Mouse (Mus musculus): ENCODE data around the gene Txn2.
A peak's percentile ranks its signal among the peaks of the same experiment; 100 is the strongest.

Txn2 gene

GRCm38 (mm10) chr15:77933770-77934169 is 5.0 kb upstream of the Txn2 start:
- DNase-seq (ENCODE audit: low spot score) = peak; percentile 83

- no peak for DNase-seq (ENCODE audit: low spot score)
Observed at GRCm38 (mm10) chr15:77933222-77933621, 4.4 kb upstream of the Txn2 start.

DNA sequence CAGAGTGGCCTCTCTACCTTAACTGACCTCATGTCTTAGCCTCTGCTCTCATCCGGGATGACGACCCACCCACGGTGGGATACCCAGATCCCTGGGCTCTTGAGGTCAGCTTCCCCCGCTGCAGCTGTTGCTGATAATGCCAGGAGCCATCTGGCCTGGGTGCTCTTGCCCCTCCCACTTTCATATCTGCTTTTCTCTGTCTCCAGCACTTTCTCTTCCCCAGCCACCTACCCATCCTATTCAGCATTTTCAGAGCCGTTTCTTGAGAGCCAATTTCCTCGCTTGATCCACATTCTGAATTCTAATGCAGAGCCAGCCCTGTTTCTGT is 2.8 kb upstream of the Txn2 start:
- DNase-seq (ENCODE audit: low spot score) = no peak

- DNase-seq (ENCODE audit: low spot score) = no peak
Observed at GRCm38 (mm10) chr15:77930986-77931688, 2.3 kb upstream of the Txn2 start.

GRCm38 (mm10) chr15:77929804-77930203 is 998 bp upstream of the Txn2 start:
- DNase-seq (ENCODE audit: low spot score) = no peak

DNA sequence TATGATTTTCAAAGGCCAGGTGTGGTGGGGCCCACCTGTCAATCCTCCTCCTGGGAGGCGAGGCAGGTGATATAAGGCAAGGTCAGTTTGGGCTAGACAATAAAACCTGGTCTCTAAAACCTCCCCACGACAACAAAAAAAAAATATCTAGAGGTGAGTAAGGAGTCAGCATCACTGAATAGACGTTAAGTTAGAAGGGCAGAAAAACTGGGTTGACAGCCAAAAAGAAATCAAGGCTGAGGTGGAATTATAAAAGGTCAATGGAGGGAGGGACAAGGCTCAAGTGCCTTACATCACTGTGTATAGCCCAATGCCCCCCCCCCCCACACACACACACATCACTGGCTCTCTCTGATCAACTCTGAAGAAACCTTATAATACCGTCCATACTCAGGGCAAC is 715 bp downstream of the Txn2 start:
- no peak for DNase-seq (ENCODE audit: low spot score)

DNA sequence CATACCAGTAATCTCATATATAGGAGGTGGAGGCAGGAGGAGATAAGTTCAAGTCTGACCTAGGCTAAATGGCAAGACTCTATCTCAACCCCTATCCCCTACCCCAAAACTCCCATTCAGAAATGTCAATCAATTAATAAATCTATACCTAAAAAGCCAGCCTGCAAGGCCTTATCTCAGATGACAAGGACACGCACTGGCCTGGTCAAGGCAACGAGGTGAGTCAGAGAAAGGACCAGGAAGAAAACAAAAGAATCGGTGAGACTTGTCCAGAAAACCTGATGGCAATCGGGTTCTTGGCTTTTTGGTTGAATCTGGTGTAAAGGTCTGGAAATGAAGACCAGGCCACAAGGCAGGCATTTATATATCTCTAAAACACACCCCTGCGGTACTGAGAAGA is 1.9 kb downstream of the Txn2 start:
- DNase-seq (ENCODE audit: low spot score) = no peak

GRCm38 (mm10) chr15:77925195-77925594 is 3.6 kb downstream of the Txn2 start:
- no peak for DNase-seq (ENCODE audit: low spot score)

DNA sequence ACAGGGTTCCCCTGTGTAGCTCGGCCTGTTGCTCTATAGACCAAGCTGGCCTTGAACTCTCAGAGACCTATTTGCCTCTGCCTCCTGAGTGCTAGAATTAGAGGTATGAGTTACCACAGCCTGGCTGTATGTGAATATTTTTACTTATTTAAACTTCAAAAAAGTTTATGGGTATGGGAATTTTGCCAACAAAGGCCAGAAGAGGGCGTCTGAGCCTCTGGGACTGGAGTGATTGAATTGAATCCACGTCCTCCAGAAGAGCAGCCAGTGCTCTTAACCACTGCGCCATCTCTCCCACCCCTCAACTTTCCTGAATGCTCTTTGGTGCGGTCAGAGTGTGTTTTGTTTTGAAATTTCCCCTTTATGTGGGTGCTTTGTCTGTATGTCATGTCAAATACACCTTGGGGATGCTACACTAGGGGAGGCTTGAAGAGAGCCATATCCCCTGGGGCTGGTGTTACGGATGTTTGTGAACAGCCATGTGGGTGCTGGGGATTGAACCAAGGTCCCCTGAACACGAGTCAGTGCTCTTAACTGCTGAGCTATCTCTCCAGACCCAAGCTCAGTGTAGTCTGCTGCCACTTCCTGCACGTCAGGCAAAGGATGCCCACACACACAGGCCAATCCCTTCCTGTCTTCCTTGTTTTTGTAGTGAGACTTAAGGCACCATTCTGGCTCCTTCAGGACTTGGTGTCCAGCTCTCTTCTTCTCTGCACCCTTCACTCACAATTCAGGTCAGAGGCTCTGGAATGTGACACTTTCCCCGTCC is 5.4 kb downstream of the Txn2 start:
- no peak for DNase-seq (ENCODE audit: low spot score)

DNA sequence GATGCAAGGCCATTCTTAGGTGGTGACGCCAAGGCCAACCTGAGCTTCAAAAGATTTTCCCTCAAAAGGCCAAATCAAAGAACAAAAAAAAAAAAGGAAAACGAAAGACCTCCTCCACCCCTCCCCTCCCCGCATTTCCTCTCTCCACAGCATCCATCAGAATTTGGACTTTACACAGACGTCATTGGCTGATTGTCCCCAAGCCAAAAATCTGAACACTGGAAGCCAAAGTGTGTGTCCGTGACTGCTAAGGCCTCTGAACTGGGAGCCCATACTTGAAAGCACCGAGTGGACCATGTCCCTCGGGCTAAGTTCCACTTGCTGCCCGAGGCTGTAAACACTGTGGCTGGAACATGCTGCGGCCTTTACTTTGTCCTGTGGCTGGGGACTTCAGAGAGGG is 6.1 kb downstream of the Txn2 start:
- DNase-seq (ENCODE audit: low spot score) = no peak

DNA sequence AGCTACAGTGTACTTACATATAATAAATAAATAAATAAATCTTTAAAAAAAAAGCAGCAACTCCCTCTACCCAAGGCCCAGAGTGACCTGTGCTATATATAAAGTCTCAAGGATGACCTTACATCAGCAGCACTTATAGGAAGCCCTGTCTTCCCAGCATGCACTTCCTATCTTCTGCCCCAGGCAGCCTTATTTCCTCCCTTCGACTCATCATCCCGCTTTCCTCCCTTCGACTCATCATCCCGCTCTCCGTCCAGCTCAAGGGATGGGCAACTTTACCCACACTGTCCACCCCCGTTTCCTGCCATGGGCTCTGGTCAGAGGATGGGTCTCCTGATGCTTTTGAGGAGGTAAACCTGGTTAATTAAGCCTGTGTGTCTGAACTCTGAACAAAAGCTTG is 7.2 kb downstream of the Txn2 start:
- DNase-seq (ENCODE audit: low spot score) = no peak

DNA sequence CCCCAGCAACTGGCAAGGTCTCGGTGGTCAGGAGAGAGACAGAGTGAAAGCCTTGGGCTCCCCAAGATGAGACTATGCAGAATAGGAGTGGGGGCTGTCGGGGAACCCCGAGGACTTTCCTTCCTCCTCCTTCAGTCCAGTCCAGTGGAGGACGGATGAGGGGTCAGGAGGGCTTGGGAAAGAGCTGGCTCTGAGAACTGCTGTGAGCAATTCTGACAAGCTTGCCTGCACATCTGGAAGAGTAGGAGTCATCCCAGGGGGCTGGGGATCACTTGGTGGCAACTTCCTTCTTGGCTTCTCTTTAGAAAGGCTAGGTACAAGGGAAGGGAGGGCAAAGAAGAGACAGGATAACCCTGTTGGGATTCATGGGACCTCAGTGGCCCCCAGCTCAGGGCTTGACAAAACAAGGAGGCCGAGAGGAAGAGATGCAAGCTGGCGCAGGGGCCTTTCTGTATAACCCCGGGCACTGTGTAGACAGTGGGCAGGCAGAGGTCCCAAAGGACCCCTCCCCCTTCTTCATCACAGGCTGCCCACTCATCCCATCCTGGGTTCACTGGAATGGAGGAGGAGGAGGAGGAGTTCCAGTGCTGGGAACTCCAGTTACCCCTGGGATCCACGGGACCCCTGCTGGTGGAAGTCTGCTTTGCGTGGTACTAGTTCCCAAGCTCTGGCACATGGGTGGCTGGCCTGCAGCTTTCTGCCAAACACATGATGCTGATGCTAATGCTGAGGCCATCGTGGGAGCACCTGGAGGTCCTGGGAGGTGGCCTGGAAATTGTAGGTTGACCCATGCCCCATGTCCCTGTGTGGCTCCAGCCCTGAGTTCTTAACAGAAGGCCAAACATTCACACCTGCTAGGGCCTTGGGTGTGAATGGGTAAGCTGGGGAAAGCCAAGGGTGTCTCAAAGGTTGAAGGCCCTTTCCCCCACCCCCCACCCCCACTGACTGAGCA is 8.0 kb downstream of the Txn2 start:
- DNase-seq (ENCODE audit: low spot score) = no peak

DNA sequence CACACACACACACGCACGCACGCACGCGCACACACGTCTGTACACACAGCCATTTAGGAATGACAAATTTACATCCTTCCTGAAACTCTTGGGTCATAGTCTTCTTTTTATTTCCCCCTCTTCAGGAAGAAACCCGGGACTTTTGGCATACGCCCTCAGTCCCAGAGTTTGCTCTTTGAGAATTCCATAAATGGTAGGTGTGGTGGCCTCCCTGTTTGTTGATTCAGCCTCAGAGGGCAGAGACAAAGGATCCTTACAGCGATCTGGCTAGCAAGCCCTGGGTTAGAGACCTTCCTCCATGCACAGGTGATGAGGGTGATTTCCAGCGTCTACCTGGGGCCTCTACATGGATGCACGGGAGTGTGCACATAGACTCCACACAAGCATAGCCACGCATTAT is 9.4 kb downstream of the Txn2 start:
- DNase-seq (ENCODE audit: low spot score) = no peak

DNA sequence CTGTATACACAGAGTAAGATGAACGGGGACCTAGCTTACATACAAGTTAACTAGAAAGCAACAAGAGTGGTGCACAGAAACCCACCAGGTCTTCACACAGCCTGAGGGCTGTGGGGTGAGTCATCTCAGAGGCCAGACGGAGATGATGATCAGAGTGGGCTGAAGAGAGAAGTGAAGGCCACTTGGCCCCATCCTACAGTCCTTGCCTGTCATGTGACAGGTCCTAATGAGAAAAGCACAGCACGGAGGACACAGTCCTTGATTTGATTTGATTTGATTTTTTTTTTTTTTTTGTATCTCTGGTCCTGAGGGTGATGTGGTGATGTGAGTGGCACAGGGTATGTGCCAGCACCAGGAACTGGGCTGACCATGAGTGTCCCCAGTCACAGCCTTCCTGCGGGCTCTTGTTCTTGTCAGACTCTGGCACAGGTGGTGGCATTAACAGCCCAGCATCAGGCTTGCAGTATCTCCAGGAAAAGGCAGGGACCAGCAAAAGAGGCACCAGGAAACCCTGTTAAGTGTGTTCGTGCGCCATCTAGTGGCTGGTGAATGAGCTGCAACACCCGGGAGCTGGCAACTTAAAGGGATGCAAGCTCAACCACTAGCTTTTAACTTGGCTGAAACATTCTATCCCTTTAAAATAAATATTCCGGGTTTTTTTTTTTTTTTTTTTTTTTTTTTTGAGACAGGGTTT is 11.8 kb downstream of the Txn2 start:
- DNase-seq (ENCODE audit: low spot score) = peak; percentile 84

DNA sequence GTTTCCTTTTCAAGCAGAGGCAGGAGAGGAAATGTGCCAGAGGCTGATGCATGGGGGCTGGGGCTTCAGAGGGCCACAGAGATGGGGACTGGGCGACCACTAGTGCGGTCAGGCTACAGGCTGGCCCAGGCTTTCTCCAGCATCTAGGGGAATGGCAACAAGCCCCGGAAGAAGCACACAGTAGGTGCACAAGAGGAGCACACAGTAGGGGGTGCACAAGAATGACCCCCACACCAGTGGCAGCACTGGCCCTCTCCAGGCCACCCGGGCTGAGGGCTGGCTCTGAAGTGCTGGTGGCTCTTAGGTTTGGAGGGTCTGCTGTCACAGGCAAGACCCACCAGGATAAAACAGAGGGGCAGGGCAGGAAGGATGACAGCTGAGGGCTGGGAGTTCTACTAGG is 13.5 kb downstream of the Txn2 start:
- no peak for DNase-seq (ENCODE audit: low spot score)

- DNase-seq (ENCODE audit: low spot score) = no peak
Observed at GRCm38 (mm10) chr15:77914507-77914906, 14.3 kb downstream of the Txn2 start.

GRCm38 (mm10) chr15:77913054-77913453 is 15.8 kb downstream of the Txn2 start:
- DNase-seq (ENCODE audit: low spot score) = no peak

DNA sequence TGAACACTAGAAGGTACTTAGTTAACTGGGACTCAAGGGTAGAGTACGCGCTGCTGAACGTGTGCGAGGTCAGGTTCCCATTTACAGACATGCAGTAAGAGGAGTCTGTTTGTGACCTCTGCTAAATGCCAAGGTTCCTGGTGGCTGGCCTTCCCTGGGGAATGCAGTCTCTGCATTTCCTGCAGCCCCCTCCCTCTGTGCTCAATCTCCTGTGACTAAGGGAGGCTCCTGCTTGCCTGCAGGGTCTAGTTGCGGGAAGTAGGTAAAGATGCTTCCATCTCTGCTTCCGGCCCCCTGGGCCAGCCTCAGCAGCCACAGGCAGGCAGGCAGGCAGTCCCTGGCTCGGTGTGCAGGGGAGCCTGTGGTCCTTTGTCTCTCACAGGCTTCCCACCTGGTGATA is 16.2 kb downstream of the Txn2 start:
- DNase-seq (ENCODE audit: low spot score) = peak; percentile 30

- no peak for DNase-seq (ENCODE audit: low spot score)
Observed at GRCm38 (mm10) chr15:77912048-77912447, 16.8 kb downstream of the Txn2 start.

DNA sequence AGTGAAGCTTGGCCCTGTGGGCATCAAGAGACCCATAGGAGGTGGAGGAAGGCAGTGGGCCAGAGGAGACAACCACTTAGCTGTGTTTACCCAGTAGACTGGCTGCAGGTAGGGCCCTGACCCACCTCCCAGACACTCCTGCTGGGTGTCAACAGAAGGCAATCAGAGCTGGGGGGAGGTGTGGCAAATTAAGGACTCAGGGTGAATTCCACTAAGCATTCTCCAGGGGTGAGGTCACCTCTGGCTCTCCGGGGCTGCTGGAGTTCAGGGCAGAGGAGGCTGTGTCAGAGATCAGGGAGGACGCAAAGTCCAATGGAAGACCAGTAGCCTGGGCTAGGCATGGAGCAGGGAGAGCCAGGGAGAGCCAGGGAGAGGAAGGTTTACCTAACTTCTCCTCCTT is 17.7 kb downstream of the Txn2 start:
- no peak for DNase-seq (ENCODE audit: low spot score)

DNA sequence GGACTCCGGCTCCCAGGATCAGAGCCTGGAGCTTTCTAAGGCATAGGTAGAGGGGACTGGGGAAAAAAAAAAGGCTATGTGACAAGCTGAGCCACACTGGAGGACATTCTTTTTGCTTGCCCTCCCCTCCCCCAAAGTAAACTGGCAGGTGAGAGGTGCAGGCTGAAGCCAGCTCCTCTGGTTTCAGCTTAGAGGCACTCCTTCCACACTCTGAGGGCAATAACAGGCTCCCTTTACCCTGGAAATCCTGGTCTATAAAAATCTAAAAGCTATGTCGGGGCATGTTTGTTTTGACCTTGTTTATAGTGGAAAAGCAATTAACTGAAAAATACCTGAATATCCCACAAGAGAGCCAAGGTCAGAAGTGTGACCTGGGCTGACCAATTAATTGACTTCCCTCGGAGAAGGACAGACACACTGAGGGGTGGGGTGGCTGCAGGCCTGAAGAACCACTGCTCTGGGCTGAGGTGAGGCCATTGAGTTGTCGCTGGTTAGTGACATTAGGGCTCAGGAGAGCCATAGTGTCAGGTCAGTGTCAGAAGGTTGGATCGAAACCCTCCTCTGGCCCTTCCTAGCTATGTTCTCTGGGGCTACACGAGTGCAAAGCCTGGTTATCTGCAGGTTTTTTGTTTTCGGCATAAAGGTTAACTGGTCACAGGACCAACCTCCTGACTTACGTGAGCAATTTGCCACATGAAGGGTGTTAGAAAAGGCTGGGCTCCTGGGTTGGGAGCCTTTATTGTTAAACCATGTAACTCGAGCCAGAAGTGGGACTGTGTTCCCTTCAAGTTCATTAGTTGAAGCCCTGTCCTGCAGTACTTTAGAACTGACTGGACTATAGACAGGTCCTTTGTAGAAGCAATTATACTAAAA is 20.9 kb downstream of the Txn2 start:
- no peak for DNase-seq (ENCODE audit: low spot score)

All from T-cell, adult 2 months (primary cell).